ENCODE assay signal across 7 mouse cellular contexts in genomic region chr15:6564977-6565421, GRCm38 (mm10). TPM values are rescaled to one million over a fixed set of nuclear protein-coding genes. Genes with fewer than 3 reads are reported as not detected.
DNase-seq lines count a peak whose midpoint lies in the region; ATAC-seq and TF ChIP-seq lines count a peak whose summit lies in the region.

No protein-coding gene starts in this region.

- peaks cover 0 to 3% of the 10 kb centered on the region in 2 experiments; a peak in 1 of 4 replicates for H3K4me1 ChIP-seq in ES-E14 (ENCODE audit: control insufficient read depth in 2 of 2, insufficient read depth in 2 of 2, low read length in 2 of 2, poor library complexity in 1 of 2)
- H3K4me1 ChIP-seq in forebrain, embryonic 15.5 days, result no peaks in the 10 kb centered on the region
- peaks cover 5% of the 10 kb centered on the region for H3K4me1 ChIP-seq in limb, embryonic 13.5 days
- H3K4me1 ChIP-seq in midbrain, embryonic 11.5 days (ENCODE audit: control insufficient read depth, insufficient read depth, low read length), result peaks cover 2% of the 10 kb centered on the region; the same call in 1 of the 2 replicates

- no peaks in the 10 kb centered on the region for H3K36me3 ChIP-seq in ES-E14 (ENCODE audit: control insufficient read depth, insufficient read depth, low read length, poor library complexity, severe bottlenecking)
- H3K36me3 ChIP-seq in forebrain, embryonic 15.5 days, result no peaks in the 10 kb centered on the region
- H3K36me3 ChIP-seq in limb, embryonic 13.5 days, result no peaks in the 10 kb centered on the region
- H3K36me3 ChIP-seq in midbrain, embryonic 11.5 days (ENCODE audit: control insufficient read depth, insufficient read depth, low read length), result no peaks in the 10 kb centered on the region

- H3K4me2 ChIP-seq in forebrain, embryonic 15.5 days (replicated peaks), result peak overlapping the region; percentile 19; the same call in 1 of the 2 replicates
- H3K4me2 ChIP-seq in limb, embryonic 13.5 days (replicated peaks), result peak overlapping the region; percentile 49
- H3K4me2 ChIP-seq in midbrain, embryonic 11.5 days, result peak overlapping the region; percentile 12; the same call in 1 of the 2 replicates

- peak overlapping the region; percentile 44; the same call in 1 of the 2 replicates for H3K27ac ChIP-seq in ES-E14 (ENCODE audit: insufficient read depth, low read depth, low read length, poor library complexity, severe bottlenecking)
- H3K27ac ChIP-seq in forebrain, embryonic 15.5 days (replicated peaks), result no peak overlapping the region
- H3K27ac ChIP-seq in limb, embryonic 13.5 days, result no peak overlapping the region
- H3K27ac ChIP-seq in midbrain, embryonic 11.5 days (ENCODE audit: low read depth, low read length), result no peak overlapping the region

- in situ Hi-C loops in ES-E14 (cut with MboI; ENCODE audit: low sequenced_read_pairs in 2 of 2, unreplicated experiment in 2 of 2), result no loop called here

- H3K9ac ChIP-seq in ES-E14 (ENCODE audit: insufficient read depth, low read depth, low read length, poor library complexity, severe bottlenecking), result peak overlapping the region; percentile 59; the same call in 1 of the 2 replicates
- no peak overlapping the region for H3K9ac ChIP-seq in forebrain, embryonic 15.5 days (replicated peaks)
- H3K9ac ChIP-seq in limb, embryonic 13.5 days, result no peak overlapping the region
- H3K9ac ChIP-seq in midbrain, embryonic 11.5 days (ENCODE audit: low read length), result no peak overlapping the region

- ATAC-seq in forebrain, embryonic 15.5 days (replicated peaks), result peak; percentile 63; the same call in 1 of the 2 replicates
- ATAC-seq in hematopoietic stem cell, adult 5-6 weeks (replicated peaks in 1 of 2; ENCODE audit: insufficient read depth in 1 of 2, low FRiP score in 2 of 2, low TSS enrichment in 1 of 2, low read depth in 1 of 2, poor library complexity in 2 of 2, severe bottlenecking in 2 of 2), result peak; percentile 63 to 70
- ATAC-seq in limb, embryonic 13.5 days (ENCODE audit: low FRiP score, low read depth), result peak; percentile 86
- peak; percentile 59; the same call in 1 of the 2 replicates for ATAC-seq in midbrain, embryonic 11.5 days (ENCODE audit: low FRiP score)

- H3K4me3 ChIP-seq in ES-E14 (ENCODE audit: insufficient read depth in 1 of 2, low read depth in 1 of 2, low read length in 2 of 2, poor library complexity in 1 of 2, severe bottlenecking in 1 of 2), result peak overlapping the region; percentile 22 to 50; a peak in 3 of 4 replicates
- no peak overlapping the region for H3K4me3 ChIP-seq in forebrain, embryonic 15.5 days
- peak overlapping the region; percentile 22 for H3K4me3 ChIP-seq in limb, embryonic 13.5 days
- H3K4me3 ChIP-seq in midbrain, embryonic 11.5 days (ENCODE audit: low read depth, low read length), result no peak overlapping the region

- 39% methylated on average over 11 of the region's 11 CpGs for WGBS in forebrain, embryonic 15.5 days
- 33% methylated on average over 11 of the region's 11 CpGs for whole genome bisulfite sequencing in limb, embryonic 13.5 days
- 35% methylated on average over 11 of the region's 11 CpGs for WGBS in midbrain, embryonic 11.5 days

- H3K27me3 ChIP-seq in forebrain, embryonic 15.5 days, result no peaks in the 10 kb centered on the region
- H3K27me3 ChIP-seq in limb, embryonic 13.5 days, result no peaks in the 10 kb centered on the region
- H3K27me3 ChIP-seq in midbrain, embryonic 11.5 days (ENCODE audit: control insufficient read depth, insufficient read depth, low read length), result no peaks in the 10 kb centered on the region

- H3K9me3 ChIP-seq in ES-E14 (ENCODE audit: control insufficient read depth, insufficient read depth, low read depth, low read length), result no peaks in the 10 kb centered on the region
- no peaks in the 10 kb centered on the region for H3K9me3 ChIP-seq in forebrain, embryonic 15.5 days
- no peaks in the 10 kb centered on the region for H3K9me3 ChIP-seq in limb, embryonic 13.5 days
- no peaks in the 10 kb centered on the region for H3K9me3 ChIP-seq in midbrain, embryonic 11.5 days (ENCODE audit: control insufficient read depth, low read length)

- DNase-seq in ES-E14 (ENCODE audit: low read depth, low spot score), result peak; percentile 72
- peak; percentile 84 for DNase-seq in adrenal gland, adult 2 months
- peak; percentile 90 for DNase-seq in midbrain, embryonic 11.5 days (ENCODE audit: low spot score, missing footprints)
- peak; percentile 20 to 38 for DNase-seq in urinary bladder, postnatal 36 days (ENCODE audit: low spot score in 2 of 2)

TF ChIP-seq in ES-E14, 5 proteins besides CTCF, POLR2A, EP300 and RAD21:
- TF ChIP-seq ZNF384 (IDR thresholded peaks at IDR 0.05; ENCODE audit: low read depth, low read length) (no peak), CHD2 (IDR thresholded peaks at IDR 0.05; ENCODE audit: low read depth, low read length) (no peak), MAFK (IDR thresholded peaks at IDR 0.05; ENCODE audit: insufficient read depth, low read depth, low read length) (0 out of 2 replicates have a peak, but pooled peaks have one; percentile 10)
TF ChIP-seq in ES-E14: peak in this region for 1.

RNA-seq across cellular contexts. Expression of gene Fyb, which starts 42.3 kb away (rescaled TPM):
- not detected in 2 replicates for total RNA-seq in ES-E14 (2012; rRNA removed)
- total RNA-seq in adrenal gland, adult 2 months (2021), result 10 to 100 TPM; 41.2 to 44.7 TPM
- 338 and 482 TPM in 2 replicates for polyA plus RNA-seq in adrenal gland, adult 2 months (2012; rRNA removed)
- polyA plus RNA-seq in forebrain, embryonic 15.5 days (2015; fragmentation: Nextera tagmentation; extraction: Ambion mirVana), result 2.3 and 2.5 TPM in 2 replicates
- total RNA-seq in hematopoietic stem cell, adult 5-6 weeks (2017), result 80.6 and 94.5 TPM in 2 replicates
- polyA plus RNA-seq in limb, embryonic 13.5 days (2015; fragmentation: Nextera tagmentation; extraction: Ambion mirVana), result 6.1 and 6.4 TPM in 2 replicates
- 3.6 and 4.0 TPM in 2 replicates for polyA plus RNA-seq in midbrain, embryonic 11.5 days (2014; fragmentation: Nextera tagmentation; extraction: Ambion mirVana)

Comparison
In these comparisons a context has a peak if more than half of its experiments do, and no peak if none do; other contexts are left out.
1. DNase-seq: peak in every context shown above with its lines; median percentile 90 in midbrain, embryonic 11.5 days; 84 in adrenal gland, adult 2 months; 72 in ES-E14; 29 in urinary bladder, postnatal 36 days.
2. H3K4me3 ChIP-seq: peak in ES-E14 (2 of 2) and limb, embryonic 13.5 days (single experiment); none in forebrain, embryonic 15.5 days (single experiment) and midbrain, embryonic 11.5 days (single experiment).
3. RNA of gene Fyb, which starts 42.3 kb away (polyA plus RNA-seq): 338 to 482 TPM in adrenal gland, adult 2 months; 6.1 to 6.4 TPM in limb, embryonic 13.5 days, 3.6 to 4.0 TPM in midbrain, embryonic 11.5 days and 2.3 to 2.5 TPM in forebrain, embryonic 15.5 days; every median in the first group is over 10 times any median in the second.
4. Peak in every context shown above with its lines, with median percentiles within 50 percentile points of each other: ATAC-seq and H3K4me2 ChIP-seq.